8 mouse cellular contexts compared by ENCODE assay signal in the genomic region with DNA sequence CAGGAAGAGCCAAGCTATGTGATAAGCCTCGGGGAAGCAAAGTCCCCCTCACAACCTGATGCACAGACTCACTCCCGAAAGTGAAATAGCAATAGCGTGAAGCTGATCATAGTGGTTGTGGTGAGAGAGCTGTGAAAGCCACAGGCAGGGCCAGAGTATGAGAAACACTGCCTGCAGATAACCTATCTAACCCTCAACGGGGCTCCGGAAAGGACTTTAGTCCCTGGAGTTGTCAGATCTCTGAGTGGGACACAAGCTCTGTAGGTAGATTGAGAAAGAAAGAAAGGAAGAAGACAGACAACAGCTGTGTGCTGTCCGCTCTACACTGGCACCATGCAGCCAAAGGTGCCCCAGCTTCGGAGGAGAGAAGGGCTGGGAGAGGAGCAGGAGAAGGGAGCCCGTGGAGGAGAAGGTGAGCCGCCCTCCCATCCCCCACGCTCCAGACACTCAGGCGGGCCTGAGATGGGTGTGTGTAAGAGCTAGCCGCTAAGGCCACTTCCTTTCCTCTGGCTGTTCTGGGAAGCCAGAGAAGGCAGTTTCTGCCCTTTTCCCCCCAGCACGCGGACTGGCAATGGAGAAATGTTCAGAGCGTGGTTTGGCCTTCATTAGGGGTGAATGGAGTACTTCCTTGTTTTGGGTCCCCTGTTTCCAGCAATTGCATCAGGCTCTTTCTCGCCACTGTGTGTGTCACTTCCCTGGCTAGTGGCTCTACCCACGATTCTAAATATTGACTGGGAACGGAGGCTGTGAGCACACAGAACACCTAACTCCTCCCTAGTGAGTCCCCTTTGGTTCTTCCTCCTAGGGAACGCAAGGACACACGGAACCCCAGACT. TPM values are rescaled to one million over a fixed set of nuclear protein-coding genes. Genes with fewer than 3 reads are reported as not detected.
DNase-seq lines count a peak whose midpoint lies in the region; ATAC-seq and TF ChIP-seq lines count a peak whose summit lies in the region.

Soat2 (plus strand) TSS at position 226 of the 835 bp plus-strand sequence.

- peaks cover 17% of the 10 kb centered on the region for H3K4me1 ChIP-seq in thymus, adult 2 months (replicated peaks; ENCODE audit: control insufficient read depth, insufficient read depth, low read length)
- peaks cover 3% of the 10 kb centered on the region; the same call in 1 of the 2 replicates for H3K4me1 ChIP-seq in embryonic facial prominence, embryonic 14.5 days (ENCODE audit: control insufficient read depth, insufficient read depth, low read length)
- H3K4me1 ChIP-seq in lung, embryonic 16.5 days (replicated peaks; ENCODE audit: control insufficient read depth, insufficient read depth, low read length): peaks cover 10% of the 10 kb centered on the region
- H3K4me1 ChIP-seq in midbrain, embryonic 15.5 days: no peaks in the 10 kb centered on the region

- no peak within 1 kb of the TSS for H3K4me3 ChIP-seq in thymus, adult 2 months (ENCODE audit: control insufficient read depth, insufficient read depth, low read length)
- H3K4me3 ChIP-seq in embryonic facial prominence, embryonic 14.5 days (ENCODE audit: low read depth, low read length): no peak within 1 kb of the TSS
- H3K4me3 ChIP-seq in lung, embryonic 16.5 days (ENCODE audit: low read length): no peak within 1 kb of the TSS
- H3K4me3 ChIP-seq in midbrain, embryonic 15.5 days: no peak within 1 kb of the TSS

- DNase-seq in thymus, adult 2 months: peak; percentile 8
- DNase-seq in thymus, adult 18-20 months: no peak
- DNase-seq in embryonic facial prominence, embryonic 14.5 days (ENCODE audit: low spot score): no peak
- DNase-seq in kidney, adult 11 months: peak; percentile 27
- DNase-seq in thymus, postnatal 4 days: peak; percentile 60
- no peak for DNase-seq in layer of hippocampus, postnatal 14 days (ENCODE audit: low spot score in 2 of 2)

- no peak for ATAC-seq in embryonic facial prominence, embryonic 14.5 days (ENCODE audit: low read depth)
- ATAC-seq in lung, embryonic 16.5 days (ENCODE audit: low read depth): peak; percentile 77
- no peak for ATAC-seq in midbrain, embryonic 15.5 days (replicated peaks)

- H3K4me2 ChIP-seq in embryonic facial prominence, embryonic 14.5 days (ENCODE audit: low read depth, low read length): no peak within 1 kb of the TSS
- peak within 1 kb of the TSS; percentile 38 for H3K4me2 ChIP-seq in lung, embryonic 16.5 days (ENCODE audit: low read depth, low read length)
- no peak within 1 kb of the TSS for H3K4me2 ChIP-seq in midbrain, embryonic 15.5 days

- no peak for TF ChIP-seq CTCF in thymus, adult 2 months (IDR thresholded peaks at IDR 0.05; ENCODE audit: borderline replicate concordance, control insufficient read depth, extremely low read depth, insufficient read depth, low read length, poor library complexity)

- no peak within 1 kb of the TSS for H3K27ac ChIP-seq in thymus, adult 2 months (ENCODE audit: control insufficient read depth, insufficient read depth, low read length)
- no peak within 1 kb of the TSS for H3K27ac ChIP-seq in embryonic facial prominence, embryonic 14.5 days (replicated peaks; ENCODE audit: low read depth, low read length)
- H3K27ac ChIP-seq in lung, embryonic 16.5 days (ENCODE audit: low read length): peak within 1 kb of the TSS; percentile 13; the same call in 1 of the 2 replicates
- H3K27ac ChIP-seq in midbrain, embryonic 15.5 days: no peak within 1 kb of the TSS

- 23% methylated on average over 20 of the region's 20 CpGs for WGBS in thymus, adult 2 months
- WGBS in embryonic facial prominence, embryonic 14.5 days: 51% methylated on average over 19 of the region's 20 CpGs
- 26% methylated on average over 20 of the region's 20 CpGs for WGBS in lung, embryonic 16.5 days
- WGBS in midbrain, embryonic 15.5 days: 63% methylated on average over 20 of the region's 20 CpGs

- H3K27me3 ChIP-seq in thymus, adult 2 months (ENCODE audit: control insufficient read depth, insufficient read depth, low read length): no peaks in the 10 kb centered on the region; the same call in 1 of the 2 replicates
- H3K27me3 ChIP-seq in embryonic facial prominence, embryonic 14.5 days (replicated peaks; ENCODE audit: control insufficient read depth, insufficient read depth, low read length): peaks cover 6% of the 10 kb centered on the region
- H3K27me3 ChIP-seq in lung, embryonic 16.5 days (ENCODE audit: control insufficient read depth, insufficient read depth, low read depth, low read length): peaks cover under 1% of the 10 kb centered on the region; the same call in 1 of the 2 replicates
- peaks cover 5% of the 10 kb centered on the region for H3K27me3 ChIP-seq in midbrain, embryonic 15.5 days (replicated peaks)

- peak within 1 kb of the TSS; percentile 40 for H3K9ac ChIP-seq in embryonic facial prominence, embryonic 14.5 days (ENCODE audit: low read depth, low read length)
- H3K9ac ChIP-seq in lung, embryonic 16.5 days (ENCODE audit: low read length): peak within 1 kb of the TSS; percentile 50
- H3K9ac ChIP-seq in midbrain, embryonic 15.5 days: no peak within 1 kb of the TSS

- no peak for TF ChIP-seq POLR2A in thymus, adult 2 months (IDR thresholded peaks at IDR 0.05; ENCODE audit: control insufficient read depth, extremely low read depth, insufficient read depth, low read length, poor library complexity)

- no peaks in the 10 kb centered on the region for H3K9me3 ChIP-seq in embryonic facial prominence, embryonic 14.5 days (ENCODE audit: control insufficient read depth, low read length)
- H3K9me3 ChIP-seq in lung, embryonic 16.5 days (ENCODE audit: control insufficient read depth, low read length): no peaks in the 10 kb centered on the region
- no peaks in the 10 kb centered on the region for H3K9me3 ChIP-seq in midbrain, embryonic 15.5 days

- no peaks in the 10 kb centered on the region for H3K36me3 ChIP-seq in thymus, adult 2 months (ENCODE audit: control insufficient read depth, insufficient read depth, low read length)
- no peaks in the 10 kb centered on the region for H3K36me3 ChIP-seq in embryonic facial prominence, embryonic 14.5 days (ENCODE audit: control insufficient read depth, insufficient read depth, low read length)
- H3K36me3 ChIP-seq in lung, embryonic 16.5 days (ENCODE audit: control insufficient read depth, insufficient read depth, low read length): no peaks in the 10 kb centered on the region
- H3K36me3 ChIP-seq in midbrain, embryonic 15.5 days (replicated peaks): no peaks in the 10 kb centered on the region

RNA-seq across cellular contexts. Expression of gene Soat2, which starts in this region (rescaled TPM):
- 3.8 and 4.1 TPM in 2 replicates for polyA plus RNA-seq in thymus, adult 2 months (2012; rRNA removed)
- polyA plus RNA-seq in embryonic facial prominence, embryonic 14.5 days (2014; fragmentation: Nextera tagmentation; extraction: Ambion mirVana): 0.17 and 0.63 TPM in 2 replicates
- polyA plus RNA-seq in lung, embryonic 16.5 days (2015; fragmentation: Nextera tagmentation; extraction: Ambion mirVana): 0.30 and 0.50 TPM in 2 replicates
- not detected for total RNA-seq in layer of hippocampus, postnatal 14 days (2021)
- polyA plus RNA-seq in midbrain, embryonic 15.5 days (2015; fragmentation: Nextera tagmentation; extraction: Ambion mirVana): 0.15 TPM in 1 of 2 replicates, not detected in the other

Comparison
In these comparisons a context has a peak if more than half of its experiments do, and no peak if none do; other contexts are left out.
1. DNase-seq: peak in thymus, adult 2 months (single experiment), kidney, adult 11 months (single experiment) and thymus, postnatal 4 days (single experiment); none in thymus, adult 18-20 months (0 of 2), embryonic facial prominence, embryonic 14.5 days (single experiment) and layer of hippocampus, postnatal 14 days (0 of 2).
2. Peak in ATAC-seq, H3K27ac ChIP-seq, H3K9ac ChIP-seq and H3K4me2 ChIP-seq in lung, embryonic 16.5 days; RNA of the gene not detected or under 1 TPM.